Mouse (Mus musculus) kidney, adult 9 months (tissue): ENCODE data around the gene 4930513O06Rik.

Source experiments
- DNase-seq: peaks from one replicate; pipeline ENCODE4 v3.0.0; 2022

Gene 4930513O06Rik

DNA sequence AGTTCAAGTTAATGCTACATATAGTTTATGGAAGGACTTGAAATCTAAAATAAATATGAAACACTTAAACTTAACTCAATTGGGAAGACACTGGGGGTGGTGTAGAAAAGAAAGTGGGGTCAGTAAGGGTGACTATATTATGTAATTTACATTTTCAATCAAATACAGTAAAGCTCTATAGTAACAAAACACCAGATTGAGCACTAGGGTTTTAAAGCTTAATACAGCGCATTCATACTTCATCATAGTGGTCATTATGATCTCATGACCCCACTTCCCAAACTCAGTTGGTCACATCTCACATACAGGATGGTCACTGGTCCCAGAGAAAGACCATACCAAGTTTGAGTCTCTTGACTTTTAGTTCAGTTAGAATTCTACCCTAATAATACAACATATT lies at the start of gene 4930513O06Rik:
Gene 4930513O06Rik, plus strand, starts transcription at position 301 of the 400 bp plus-strand sequence.
- DNase-seq = no peak

- DNase-seq = no peak
These were observed 48.4 kb upstream of the 4930513O06Rik start for GRCm38 (mm10) chrX:139037666-139038065.

GRCm38 (mm10) chrX:139039314-139039713 lies 46.7 kb upstream of the 4930513O06Rik start:
- no peak for DNase-seq

DNA sequence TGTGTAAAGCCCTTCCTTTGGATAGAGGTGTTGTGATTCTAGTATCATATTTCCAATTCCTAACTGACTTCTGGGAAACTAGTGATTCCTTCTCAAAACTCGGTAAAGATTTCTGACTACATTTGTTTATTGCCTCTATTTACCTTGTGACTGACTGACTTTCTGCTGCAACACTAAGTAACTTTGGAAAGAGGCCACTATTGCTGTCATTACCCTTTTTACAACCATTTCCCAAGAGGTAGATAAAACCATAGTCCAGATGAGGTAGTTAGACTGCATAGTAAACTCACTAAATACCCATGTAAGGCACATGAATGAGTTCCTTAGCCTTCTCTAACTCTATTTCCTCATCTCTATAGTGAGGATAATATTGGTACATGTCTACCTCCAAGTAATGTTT lies 44.9 kb upstream of the 4930513O06Rik start:
- DNase-seq = no peak

DNA sequence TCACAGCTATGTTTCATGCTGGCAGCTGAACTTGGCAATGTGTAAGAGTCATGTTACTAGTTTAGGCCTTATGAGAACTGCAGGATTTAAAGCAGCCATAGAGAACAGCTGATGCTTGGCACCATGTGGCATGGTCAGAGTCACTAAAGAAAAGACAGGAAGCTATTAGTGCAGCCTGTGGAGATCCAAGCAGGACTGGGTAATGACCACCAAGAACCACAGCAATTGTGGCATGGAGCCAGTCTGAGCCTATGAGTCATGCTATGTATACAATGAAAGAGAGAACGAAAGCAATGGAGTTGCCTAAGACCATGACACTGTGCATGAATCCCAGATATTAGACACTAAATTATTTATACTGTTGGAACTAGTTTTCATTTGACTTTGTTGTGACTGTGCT lies 34.1 kb upstream of the 4930513O06Rik start:
- DNase-seq = no peak

DNA sequence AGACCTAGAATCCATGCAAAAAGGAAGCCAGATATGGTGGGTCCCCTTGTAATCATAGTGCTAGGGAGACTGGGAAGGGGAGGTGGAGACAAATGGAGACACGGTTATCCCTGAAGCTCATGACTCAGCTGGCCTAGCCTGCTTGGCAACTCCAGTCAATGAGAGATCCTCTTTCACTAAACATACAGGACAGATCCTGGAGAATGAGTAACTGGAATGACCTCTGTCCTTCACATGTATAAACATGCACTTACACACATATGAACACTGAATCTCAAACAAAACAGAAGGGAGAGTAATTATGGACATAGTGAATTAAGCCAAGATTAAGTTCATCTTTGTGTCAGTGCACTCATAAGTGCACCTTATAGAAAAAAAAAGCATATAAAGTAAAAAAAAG lies 32.9 kb upstream of the 4930513O06Rik start:
- no peak for DNase-seq

- DNase-seq = no peak
These were observed 22.0 kb upstream of the 4930513O06Rik start for GRCm38 (mm10) chrX:139064078-139064477.

GRCm38 (mm10) chrX:139078493-139078892 lies 7.5 kb upstream of the 4930513O06Rik start:
- no peak for DNase-seq

DNA sequence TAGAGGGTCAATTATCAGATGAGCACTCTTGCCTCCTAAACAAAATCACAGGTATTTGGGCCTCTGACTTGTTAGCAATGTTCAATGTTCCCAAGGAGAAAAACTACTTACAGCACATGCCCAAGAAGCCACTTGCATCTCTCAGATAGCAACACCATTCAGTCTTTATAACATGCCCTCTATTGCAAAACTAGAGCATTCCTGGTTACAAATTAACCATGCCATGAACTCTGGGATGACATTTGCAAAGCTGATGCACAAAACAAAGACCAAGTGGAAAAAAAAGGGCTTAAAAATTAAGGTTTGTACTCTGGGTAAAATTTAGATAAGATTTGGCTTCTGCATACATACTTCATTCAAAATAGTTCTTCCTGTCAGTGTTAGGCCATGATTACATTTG lies 966 bp upstream of the 4930513O06Rik start, which contains the start of gene Serpina7:
Gene Serpina7, minus strand, starts transcription at position 160 of the 400 bp plus-strand sequence.
- DNase-seq = peak; percentile 11

DNA sequence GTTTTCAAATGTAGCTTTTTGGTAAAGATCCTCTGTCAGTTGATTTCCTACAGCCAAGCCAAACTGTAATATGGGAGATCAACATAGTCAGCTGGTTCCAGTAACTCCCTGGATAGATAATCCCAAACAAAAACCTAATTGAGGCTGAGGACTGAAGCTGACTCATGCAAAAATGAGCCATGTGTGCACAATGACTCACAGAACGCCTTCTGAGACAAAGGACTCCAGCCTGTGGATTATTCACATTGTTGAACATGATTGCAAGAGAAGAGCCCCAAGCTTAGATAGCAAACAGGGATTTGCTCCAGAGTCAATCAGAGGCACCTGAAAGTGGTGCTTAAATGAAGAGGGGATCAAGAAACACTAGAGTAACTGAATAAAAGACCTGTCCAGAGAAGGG lies 11.2 kb downstream of the 4930513O06Rik start:
- DNase-seq = no peak

- DNase-seq = no peak
These were observed 48.0 kb downstream of the 4930513O06Rik start for GRCm38 (mm10) chrX:139134031-139134430.
